Mouse (Mus musculus) monocyte, adult 2 months (primary cell): ENCODE measurements at regions not wholly inside any gene's neighbourhood (a gene's known extent, or its start where the extent isn't known, plus 50 kb on each side); places are given as distances from the start of the nearest gene placed in this dataset.

Source experiments
- DNase-seq, 2 experiments: peaks; one replicate each; pipeline ENCODE4 v3.0.0; 2022; ENCODE audit warnings: low spot score in 2 of 2, low read depth in 1 of 2

DNA sequence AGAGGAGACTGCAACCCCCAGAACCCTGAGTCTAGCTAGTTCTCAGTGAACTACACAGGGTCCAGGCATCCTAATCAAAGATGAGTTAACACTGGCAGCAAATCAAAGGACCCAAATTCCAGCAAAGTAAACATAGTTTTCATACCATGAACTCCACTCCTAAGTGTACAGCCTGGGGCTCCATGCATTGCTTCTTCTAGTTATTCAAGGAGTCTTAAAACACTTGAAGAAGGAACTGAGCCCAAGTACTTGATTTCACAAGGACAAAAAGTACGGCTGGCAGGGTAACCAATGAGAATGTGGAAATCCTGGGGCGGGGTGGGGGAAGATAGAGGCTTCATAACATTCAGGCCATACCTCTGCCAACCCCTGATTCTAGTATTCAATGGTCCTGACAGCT lies 297.0 kb upstream of the Tle4 start:
- DNase-seq, result no peak

DNA sequence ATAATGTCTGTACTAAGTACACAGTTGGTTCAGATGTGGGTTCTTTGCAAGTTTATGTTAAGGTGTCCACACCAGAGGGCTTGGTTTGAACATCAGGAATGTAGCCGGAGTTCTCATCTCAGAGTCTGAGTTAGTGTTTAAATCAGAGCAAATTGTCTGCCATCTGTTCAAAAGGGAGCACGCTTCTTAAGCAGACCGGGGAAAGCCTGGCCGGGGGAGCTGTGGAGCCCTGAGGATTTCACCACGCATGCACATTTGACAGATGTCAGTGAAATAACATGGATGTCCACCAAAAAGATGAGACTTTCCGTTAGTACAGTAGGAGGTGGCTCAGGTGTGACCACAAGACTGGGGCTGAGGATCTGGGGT lies 294.5 kb upstream of the Tle4 start:
- no peak for DNase-seq

DNA sequence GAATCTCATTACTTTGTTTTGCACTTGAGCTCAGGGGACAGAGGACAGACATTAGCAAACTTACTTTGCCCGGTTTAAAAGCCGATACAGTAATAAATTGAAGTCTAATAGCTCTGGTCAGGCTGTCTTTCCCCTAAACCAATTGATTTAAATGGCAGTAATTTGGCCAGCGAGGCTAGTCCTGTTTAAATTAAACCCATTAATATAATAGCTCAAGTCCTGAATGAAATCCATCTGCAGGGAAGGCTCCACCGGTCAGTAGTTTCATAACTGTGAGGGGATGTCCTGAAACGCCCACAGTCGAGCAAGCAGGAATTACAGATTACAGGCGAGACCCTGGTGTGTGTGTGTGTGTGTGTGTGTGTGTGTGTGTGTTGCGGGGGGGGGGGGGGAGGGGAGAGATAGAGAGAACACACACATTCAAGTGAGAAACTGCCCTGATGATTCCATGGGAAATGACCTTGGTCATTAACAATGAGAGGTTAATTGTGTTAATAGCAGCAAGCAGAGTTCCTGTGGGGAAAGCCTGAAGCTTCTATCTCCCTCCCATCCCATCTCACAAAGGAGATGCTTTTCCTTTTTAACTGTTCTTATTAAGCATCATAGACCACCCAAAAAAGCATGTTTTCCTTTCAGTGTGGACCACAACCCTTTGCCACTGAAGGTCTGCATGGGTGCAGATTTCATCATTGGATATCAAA lies 294.0 kb upstream of the Tle4 start:
- DNase-seq, result no peak

DNA sequence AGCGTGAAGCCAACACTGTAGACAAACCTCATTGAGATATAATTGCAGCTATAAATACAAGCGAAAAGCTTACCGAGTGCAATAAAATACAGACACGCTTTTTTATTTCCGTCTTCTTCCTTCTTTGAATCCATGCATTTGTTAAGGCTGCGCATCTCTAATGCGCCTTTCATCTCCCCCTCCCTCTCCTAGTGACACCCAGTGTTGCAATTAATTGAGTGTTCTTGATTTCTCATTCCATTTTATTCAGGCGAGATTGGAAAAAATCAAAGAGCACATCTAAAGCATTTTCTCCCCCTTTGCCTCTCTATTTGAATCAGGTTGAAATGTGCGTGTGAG lies 293.2 kb upstream of the Tle4 start:
- DNase-seq, result no peak

DNA sequence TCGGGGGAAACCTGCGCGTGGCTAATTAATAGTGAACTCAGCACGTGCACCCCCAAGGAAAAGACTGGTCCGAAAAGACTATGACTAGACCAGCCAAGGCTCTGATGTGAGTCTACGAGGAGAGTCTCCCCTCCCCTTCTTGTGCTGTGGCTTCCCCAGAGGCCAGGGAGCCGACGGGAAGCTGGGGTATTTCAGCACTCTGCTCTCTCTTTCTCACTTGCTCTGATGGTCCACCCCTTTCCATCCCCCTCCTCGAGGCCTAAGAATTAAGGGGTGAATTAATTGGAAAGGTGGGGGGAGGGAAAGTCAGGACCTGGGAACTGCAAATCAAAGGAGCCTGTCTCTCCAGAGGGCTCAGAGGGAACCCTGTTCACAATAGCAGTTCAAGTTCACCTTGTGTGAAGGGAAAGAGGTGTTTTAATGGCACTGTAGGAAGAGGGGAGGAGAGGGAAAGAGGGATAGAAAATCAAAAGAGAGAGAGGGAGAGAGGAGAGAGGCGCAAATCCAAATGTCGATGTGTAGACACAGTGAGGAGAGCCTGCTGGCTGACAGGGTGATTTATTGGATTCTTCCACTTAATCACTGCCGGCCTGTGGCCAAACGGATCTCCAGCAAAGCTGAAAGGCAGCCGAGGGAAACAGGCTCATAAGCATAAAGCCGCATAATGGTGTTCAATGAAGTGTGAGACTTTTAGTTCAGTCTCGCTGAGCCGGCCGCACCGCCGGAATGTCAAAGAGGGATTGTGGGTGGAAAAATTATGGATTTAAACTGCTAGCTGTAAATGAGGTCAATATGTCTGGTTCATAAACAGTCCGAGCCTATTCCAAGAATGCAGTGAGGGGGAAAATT lies 292.6 kb upstream of the Tle4 start:
- DNase-seq, result no peak

DNA sequence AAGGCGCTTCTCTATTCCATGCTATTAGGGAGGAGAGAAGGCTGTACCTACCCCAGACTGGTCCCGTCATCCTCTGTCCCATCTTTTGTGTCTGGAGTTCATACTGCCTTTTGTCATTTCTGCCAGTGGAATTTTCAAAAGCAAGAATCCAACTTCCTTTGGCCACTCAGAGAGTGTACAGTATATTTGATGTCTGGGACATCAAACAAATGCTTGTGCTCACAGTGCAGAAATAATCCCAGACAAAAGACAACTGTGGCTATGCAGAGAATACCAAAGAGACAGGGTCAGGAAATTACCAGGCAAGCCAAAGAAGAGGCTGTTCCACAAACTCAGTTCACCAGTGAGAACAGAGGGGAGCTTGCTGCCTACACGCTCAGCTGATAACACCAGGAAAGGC lies 291.9 kb upstream of the Tle4 start:
- no peak for DNase-seq

DNA sequence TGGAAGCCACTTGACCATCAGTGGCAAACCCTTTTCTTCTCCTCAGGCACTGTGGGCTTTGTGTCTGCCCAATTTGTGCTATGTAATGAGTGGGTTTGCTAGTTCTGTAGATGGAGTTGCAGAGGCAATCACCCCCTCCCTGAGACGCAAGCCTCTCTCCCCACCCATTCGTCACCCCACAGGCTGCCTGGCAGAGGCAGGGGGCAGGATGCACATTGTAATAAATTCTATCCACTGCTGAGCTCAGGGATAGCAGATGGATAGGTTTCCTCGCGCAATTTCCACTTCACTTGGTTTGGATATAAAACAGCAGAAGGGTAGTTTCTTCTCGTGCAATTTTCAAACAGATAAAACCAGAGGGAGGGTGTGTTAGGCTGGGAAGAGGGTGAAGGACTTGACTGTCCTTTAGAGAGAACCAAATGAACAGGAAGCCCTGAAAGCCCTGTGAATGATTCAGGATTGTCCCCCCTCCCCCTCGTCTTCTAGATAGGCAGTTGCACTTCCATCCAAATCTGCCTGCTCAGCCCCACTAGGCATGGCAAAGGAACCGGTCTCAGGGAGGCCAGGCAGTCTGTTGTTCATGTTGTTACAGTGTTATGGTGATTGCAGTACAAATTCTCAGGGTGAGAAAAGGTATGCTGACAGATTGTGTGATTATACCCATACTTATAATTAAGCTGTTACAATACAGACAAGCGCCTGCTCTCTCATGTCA lies 286.0 kb upstream of the Tle4 start:
- no peak for DNase-seq

DNA sequence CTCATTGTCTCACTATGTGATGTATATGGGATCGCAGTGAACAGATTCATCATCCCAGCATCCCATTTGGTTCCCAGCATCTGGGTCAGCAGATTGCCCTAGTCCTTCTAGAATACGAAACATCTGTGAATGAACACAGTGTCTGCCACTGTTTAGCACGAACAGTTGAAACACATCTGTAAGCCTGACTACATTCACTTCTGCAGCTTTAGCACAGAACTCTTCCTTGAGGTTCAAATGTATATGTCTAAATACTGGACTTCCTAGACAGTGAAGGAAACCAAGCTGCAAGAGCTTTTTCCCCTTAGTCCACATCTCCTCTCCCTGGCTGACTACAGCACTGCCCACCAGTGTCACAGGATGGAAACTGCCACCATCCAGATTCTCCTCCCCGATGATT lies 283.0 kb upstream of the Tle4 start:
- no peak for DNase-seq

DNA sequence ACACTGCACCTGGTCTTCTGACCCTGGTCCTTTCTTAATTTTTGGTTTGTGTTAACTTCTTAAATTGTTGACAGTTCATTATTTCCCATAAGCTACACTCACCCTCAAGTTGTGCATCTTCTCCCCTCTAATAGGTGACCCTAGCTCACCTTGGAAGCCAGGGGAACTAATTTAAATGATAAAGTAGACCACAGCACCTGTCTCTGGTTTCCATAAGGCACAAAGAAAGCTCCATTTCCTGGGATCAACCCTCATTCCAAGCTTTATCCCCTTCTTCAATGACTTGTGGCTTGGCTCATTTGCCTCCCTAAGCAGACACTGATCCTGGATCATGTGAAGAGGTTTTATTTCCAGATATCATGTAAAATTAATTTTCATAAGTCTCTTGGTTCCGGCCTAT lies 276.1 kb upstream of the Tle4 start:
- no peak for DNase-seq

DNA sequence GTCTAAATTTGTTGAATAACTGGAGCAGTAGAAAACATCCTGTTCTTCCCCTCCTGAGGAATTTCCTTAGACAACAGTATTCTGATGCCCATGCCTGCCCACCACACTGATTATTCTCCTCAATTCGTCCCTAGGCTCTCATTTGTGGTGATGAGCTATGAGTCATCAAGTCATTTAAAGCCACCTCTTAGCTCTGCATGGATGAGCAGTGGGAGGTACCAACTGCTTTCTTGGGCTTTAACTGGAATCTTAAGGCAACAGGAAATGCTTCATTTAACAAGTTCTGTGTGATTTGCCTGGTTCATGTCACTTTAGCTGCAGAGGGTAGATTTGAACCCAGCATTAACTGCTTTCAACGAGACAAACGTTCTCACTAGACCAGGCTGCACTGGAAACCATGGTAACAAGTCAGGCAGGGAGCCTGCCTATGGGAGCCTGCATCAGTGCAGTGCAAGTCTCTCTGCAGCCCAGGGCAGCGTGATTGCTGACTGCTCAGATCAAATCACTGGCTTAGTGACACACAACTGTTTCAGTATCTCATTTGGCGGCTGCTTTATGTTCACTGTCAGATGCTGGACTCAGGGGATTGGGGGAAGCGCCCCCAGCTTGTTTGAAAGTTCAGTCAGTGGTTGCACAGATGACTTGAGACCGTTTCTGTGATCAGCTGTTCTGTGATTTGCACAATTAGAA lies 273.5 kb upstream of the Tle4 start:
- DNase-seq, result no peak

DNA sequence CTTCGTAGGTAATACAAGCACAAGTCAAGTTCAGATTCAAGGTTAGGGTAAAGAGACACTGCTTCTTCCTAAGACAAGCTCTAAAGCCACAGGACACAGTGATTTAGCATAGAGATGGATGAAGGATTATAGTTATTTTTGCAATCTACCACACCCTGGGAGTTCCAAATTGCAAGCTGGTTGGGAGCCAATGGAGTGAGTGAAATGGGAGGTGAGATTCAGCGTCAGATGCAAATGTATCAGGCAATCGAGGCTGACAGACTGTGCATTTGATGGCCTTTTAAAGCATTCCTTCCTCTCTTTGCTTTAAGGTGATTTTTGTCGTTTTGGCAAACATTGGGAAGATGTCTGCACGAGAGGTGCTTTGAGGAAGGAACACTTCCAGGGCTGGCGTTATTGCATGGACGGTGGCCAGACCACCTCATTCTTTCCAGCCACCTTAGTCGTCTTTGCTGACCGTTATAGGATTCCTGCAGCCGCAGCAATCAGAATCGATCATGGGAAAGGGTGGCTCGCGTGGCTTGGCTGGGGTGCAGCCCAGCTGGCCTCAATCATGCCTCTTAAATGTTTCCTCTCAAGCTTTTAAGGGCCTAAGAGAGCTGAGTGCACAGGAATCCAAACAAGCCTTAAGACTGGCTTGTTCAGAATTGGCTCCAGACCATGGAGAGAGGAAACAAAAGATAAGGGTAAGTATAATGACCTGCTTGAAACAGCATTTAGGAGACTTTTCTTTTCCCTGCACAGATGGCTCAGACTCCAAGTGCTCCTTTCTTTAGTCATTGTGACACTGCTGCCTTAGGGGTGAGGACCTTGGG lies 265.0 kb upstream of the Tle4 start:
- DNase-seq, result no peak

DNA sequence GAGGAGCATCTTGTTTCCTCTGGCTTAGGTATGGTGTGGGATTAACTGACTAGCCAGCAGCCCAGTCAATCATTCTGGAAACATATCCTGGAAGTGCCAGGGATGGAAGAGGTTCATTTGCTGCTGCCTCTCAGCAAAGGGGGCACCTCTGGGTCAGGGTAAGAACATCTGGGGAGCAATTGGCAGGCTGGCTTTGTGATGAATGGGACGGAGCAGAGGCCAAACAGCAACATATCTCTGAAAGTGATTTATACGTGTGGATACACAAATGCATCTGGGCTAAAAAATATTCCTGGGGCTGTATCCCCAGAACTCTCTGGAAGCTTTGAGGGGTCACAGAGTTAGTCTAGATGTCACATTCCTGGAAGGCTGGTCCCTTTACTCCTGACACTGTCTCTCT lies 257.2 kb upstream of the Tle4 start:
- DNase-seq, result no peak

DNA sequence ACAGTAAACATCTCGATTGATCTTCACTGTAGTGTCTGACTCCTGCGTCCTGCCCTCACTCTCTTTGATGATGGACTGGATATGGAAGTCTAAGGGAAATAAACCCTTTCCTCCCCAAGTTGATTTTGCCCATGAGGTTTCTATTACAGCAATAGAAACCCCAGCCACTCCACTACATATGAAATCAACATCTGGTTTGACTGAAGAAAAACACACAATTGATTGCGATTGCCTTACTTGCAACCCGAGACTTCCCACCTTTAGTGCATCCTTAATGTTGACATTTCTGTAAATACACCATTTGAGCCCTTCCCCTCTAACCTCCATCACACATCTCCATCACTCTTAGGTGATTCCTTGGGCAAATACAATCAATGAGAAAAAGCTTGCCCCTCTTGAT lies 255.6 kb upstream of the Tle4 start:
- DNase-seq, result no peak

DNA sequence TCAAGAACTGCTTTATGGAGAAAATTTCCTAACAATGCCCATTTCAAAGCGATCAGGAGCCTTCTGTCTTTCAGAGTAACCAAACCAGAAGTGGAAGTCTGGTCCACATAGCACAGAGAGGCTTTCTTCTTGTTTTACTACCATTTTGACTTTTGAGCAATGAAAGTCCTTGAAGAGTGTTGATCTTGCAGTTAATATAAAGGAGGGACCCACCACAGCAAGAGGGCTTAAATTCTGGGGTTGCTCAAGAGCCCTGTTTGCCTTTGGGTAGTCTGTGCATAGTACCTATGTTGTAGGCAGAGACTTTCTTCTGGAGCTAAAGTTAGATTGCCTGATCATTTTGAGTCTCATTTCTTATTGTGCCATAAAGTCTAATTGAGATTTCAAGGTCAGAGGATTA lies 251.7 kb upstream of the Tle4 start:
- DNase-seq, result no peak

DNA sequence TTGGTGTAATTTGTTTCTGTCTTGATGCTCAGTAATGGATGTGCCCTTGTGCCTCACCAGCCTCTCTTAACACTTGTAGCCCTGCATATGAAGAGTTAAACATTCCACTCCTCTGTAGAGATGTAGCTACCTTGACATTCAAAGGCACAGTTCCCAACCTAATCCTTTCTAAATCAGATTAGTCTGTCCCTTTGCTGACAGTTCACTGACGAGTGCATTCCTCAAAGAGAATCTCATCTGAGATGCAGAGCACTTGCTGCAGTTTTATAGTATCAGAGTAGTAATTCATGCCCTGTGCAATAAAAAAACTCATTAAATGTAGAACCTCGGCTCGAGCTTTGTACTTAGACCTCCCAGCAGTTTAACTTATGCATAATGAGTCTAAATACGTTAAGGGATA lies 249.3 kb upstream of the Tle4 start:
- no peak for DNase-seq

DNA sequence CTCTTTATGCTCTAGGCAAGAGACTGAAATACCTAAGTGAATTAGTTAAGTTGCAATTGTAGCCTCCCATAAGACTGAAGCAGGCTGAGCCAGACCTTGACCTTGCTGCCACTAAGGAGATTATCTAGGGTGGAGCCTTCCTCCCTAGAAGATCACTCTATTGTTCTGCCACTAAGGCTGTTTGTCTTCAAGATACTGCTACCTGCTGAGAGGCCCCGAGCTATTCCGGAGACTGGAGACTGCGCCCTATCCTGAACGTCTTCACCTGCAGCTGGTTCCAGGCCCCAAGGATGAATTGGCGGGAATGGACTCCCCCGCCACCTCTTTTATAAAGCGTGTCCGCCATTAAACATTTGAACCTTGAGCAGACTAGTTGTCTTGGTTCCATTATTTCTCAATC lies 237.8 kb upstream of the Tle4 start:
- no peak for DNase-seq

DNA sequence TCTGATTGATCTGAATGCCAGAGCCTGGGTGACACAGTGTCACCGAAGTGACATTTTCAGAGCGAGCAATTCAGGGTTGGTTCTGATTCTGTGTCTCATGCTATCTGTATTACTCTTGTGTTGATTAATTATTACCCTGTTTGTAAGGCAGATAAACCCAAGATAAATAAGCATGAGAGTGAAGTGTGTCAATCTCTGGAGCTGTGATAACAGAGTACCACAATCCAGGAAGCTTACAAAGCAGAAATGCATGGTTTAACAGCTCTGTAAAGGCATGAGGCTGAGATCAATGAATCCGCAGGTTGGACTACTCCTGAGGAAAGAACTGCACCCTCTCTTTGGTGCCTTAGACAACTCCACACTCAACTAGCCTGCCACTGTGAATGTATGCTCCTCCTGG lies 218.5 kb upstream of the Tle4 start:
- DNase-seq, result no peak

DNA sequence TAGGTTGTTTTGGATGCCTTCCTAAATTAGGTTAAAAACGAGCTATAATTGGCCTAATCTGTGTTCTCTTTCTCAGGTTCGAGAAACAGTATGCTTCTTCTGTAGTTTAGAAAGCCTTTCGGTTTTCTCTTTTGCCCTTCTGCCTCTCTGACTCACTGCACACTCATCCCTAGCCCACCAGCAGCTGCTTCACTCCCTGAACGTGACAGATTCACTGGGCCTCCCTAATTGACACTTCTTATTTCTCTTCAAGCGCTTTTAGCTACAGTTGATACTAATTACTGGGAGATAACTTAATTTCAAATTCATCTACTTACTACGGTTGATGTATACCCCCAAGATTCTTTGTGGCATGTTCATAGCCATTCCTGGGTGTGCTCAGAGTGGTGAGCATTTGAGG lies 208.9 kb upstream of the Tle4 start:
- no peak for DNase-seq

DNA sequence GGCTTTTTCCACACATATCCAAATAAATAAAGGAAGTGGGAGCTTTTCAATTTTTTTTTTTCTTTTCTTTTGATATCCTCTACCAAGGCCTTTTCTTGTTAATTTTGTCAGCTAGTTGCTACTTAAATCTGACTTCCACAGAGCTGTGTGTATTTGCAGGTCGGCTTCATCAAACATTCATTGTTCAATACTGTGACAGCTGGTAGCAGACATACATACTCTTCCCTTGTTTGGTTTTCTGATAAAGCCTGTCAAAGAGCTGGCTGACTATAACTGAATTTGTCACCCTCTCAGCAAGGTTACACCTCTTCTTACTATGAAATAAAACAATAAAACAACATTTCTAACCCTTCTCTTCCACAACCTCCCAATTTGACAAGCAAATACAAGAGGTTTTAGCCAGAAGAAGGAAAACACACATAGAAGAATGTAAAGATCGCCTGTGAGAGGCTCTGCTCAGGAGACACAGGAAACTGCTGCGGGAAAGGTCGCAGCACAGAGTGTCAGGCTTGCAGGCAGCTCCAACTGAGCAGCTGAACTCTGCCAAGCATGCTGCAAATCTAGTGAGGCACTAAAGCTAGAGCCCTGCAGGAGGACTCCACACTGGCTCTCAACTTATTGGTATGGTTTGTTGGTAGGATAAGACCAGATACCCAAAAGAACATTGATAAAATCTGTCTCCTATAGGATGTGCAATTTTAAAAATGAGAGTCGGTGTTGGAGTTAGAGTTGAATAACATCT lies 205.2 kb upstream of the Tle4 start:
- DNase-seq, result no peak

DNA sequence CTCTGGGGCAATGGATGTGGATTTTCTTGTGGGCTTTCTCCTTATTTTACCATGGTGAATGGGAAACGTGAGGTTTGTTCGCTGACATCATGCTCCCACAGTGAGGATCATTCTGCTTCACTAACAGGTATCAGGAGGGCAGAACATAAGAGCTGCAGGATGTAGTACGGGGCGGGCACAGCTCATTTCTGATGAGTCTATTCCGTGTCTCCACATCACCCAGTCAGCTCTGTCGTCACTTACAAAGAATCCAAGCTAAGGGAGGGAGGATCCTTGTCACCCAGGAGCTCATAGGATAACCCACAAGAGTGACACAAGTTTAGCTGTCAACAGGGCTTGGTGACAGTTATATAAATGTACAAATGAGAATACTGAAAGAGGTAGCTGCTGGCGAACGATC lies 203.8 kb upstream of the Tle4 start:
- no peak for DNase-seq
